Mouse (Mus musculus) cortical plate, adult 2 months (tissue): ENCODE data around the gene Ephb1.

ENCODE experiments used
- CTCF ChIP-seq: fragments of 200-500 bp; IDR thresholded peaks from 2 replicates; pipeline ENCODE4 v1.5.1; 2011; ENCODE audit warnings: mild to moderate bottlenecking, control low read depth, low read length; ENCODE audit not compliant: insufficient read depth; ENCODE audit errors: extremely low read depth
- POLR2A ChIP-seq: fragments of 200-500 bp; IDR thresholded peaks from 2 replicates; pipeline ENCODE4 v1.6.1; 2011; ENCODE audit warnings: mild to moderate bottlenecking, low read length, control low read depth; ENCODE audit not compliant: insufficient read depth; ENCODE audit errors: extremely low read depth

DNA sequence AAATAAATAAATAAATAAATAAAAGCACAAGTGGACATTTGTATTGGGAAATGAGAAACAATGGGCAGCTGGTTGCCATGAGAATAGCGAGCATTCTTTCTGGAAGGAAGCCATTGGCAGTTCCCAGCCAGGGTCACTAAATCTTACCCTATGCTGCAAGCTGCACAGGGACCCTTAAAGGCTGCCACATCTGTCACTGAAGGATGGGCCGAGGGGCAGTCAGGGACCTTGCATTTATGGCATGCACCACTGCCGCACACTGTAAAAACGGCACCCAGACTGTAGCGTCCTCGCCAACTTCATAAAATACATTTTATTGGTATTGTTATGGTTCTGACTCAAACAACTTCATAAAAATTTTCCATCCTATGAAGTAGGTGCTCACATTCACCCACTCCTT, 39.1 kb downstream of the Ephb1 start:
- TF ChIP-seq CTCF (no peak), POLR2A (no peak)
